Comparison of ENCODE assay signal across 22 mouse cellular contexts in genomic region chr9:74249486-74249885, GRCm38 (mm10).
"Had no signal": no experiment of that assay in that cellular context is flagged by ENCODE, and none has a peak within 500 bp of the region (broad histone marks: within the 10 kb centered on the region; RNA-seq: fewer than 3 reads in every experiment).

No protein-coding gene starts in this region.

- H3K4me1 ChIP-seq: kidney, embryonic 15.5 days; limb, embryonic 13.5 days; liver, embryonic 13.5 days; midbrain, embryonic 12.5 days; midbrain, embryonic 15.5 days; neural tube, embryonic 12.5 days had no signal

- H3K9ac ChIP-seq: kidney, embryonic 15.5 days; limb, embryonic 13.5 days; liver, embryonic 13.5 days; lung, embryonic 14.5 days; midbrain, embryonic 12.5 days; midbrain, embryonic 15.5 days; neural tube, embryonic 12.5 days; neural tube, embryonic 15.5 days had no signal

- H3K27me3 ChIP-seq: kidney, embryonic 15.5 days; limb, embryonic 13.5 days; liver, embryonic 13.5 days; midbrain, embryonic 12.5 days; midbrain, embryonic 15.5 days; neural tube, embryonic 12.5 days; neural tube, embryonic 15.5 days had no signal

- H3K4me3 ChIP-seq: kidney, embryonic 15.5 days; limb, embryonic 10.5 days; limb, embryonic 13.5 days; liver, embryonic 13.5 days; midbrain, embryonic 12.5 days; midbrain, embryonic 15.5 days; neural tube, embryonic 12.5 days; neural tube, embryonic 15.5 days had no signal

- ATAC-seq: lung, postnatal 0 days; midbrain, embryonic 15.5 days had no signal

- H3K27ac ChIP-seq: kidney, embryonic 15.5 days; limb, embryonic 10.5 days; limb, embryonic 13.5 days; liver, embryonic 13.5 days; macrophage; midbrain, embryonic 12.5 days; midbrain, embryonic 15.5 days; neural tube, embryonic 12.5 days; neural tube, embryonic 15.5 days; stomach, postnatal 0 days had no signal

- H3K9me3 ChIP-seq: kidney, embryonic 15.5 days; limb, embryonic 10.5 days; limb, embryonic 13.5 days; liver, embryonic 13.5 days; midbrain, embryonic 12.5 days; midbrain, embryonic 15.5 days; neural tube, embryonic 12.5 days; neural tube, embryonic 15.5 days had no signal

- DNase-seq: kidney, adult 18-20 months; kidney, postnatal 14 days; kidney, postnatal 4 days; liver; liver, embryonic 13.5 days; lung, embryonic 14.5 days; right cerebral cortex, adult 18-20 months; right cerebral cortex, postnatal 14 days; right cerebral cortex, postnatal 4 days; thymus, adult 2 months; thymus, postnatal 14 days; thymus, postnatal 4 days had no signal

- H3K4me2 ChIP-seq: kidney, embryonic 15.5 days; limb, embryonic 13.5 days; liver, embryonic 13.5 days; lung, embryonic 14.5 days; midbrain, embryonic 12.5 days; midbrain, embryonic 15.5 days; neural tube, embryonic 12.5 days; neural tube, embryonic 15.5 days had no signal

- H3K36me3 ChIP-seq: kidney, embryonic 15.5 days; limb, embryonic 10.5 days; limb, embryonic 13.5 days; liver, embryonic 13.5 days; midbrain, embryonic 12.5 days; midbrain, embryonic 15.5 days; neural tube, embryonic 12.5 days; neural tube, embryonic 15.5 days had no signal
